Mouse (Mus musculus) bone marrow macrophage, adult 2 months (primary cell): ENCODE results near the gene 5730596B20Rik. TPM values are rescaled to one million over a fixed set of nuclear protein-coding genes. Genes with fewer than 3 reads are reported as not detected.

Source experiments
- H3K27ac ChIP-seq: 2 replicates; pipeline ENCODE4 v1.5.1; 2012; ENCODE audit warnings: low read depth, low read length; ENCODE audit not compliant: insufficient read depth
- H3K4me1 ChIP-seq: 2 replicates; pipeline ENCODE4 v1.6.1; 2012; ENCODE audit warnings: low read length; ENCODE audit not compliant: control insufficient read depth, insufficient read depth
- H3K4me3 ChIP-seq: 2 replicates; pipeline ENCODE4 v1.5.1; 2012; ENCODE audit warnings: mild to moderate bottlenecking, low read length, moderate library complexity; ENCODE audit not compliant: insufficient read depth
- CTCF ChIP-seq: IDR thresholded peaks from 2 replicates; pipeline ENCODE4 v1.5.1; 2012; ENCODE audit warnings: low read depth, mild to moderate bottlenecking, low read length, moderate library complexity
- POLR2A ChIP-seq: IDR thresholded peaks from 2 replicates; pipeline ENCODE4 v1.6.1; 2012; ENCODE audit warnings: mild to moderate bottlenecking, low read depth, low read length, borderline replicate concordance
- polyA plus RNA-seq: library from polyadenylated mRNA; stranded (reverse); fragments of >200 nt; gene quantifications from 2 replicates; pipeline ENCODE4 v1.2.4, GENCODE M21; 2012; ENCODE audit not compliant: missing spikeins, insufficient read depth, insufficient read length

5730596B20Rik gene
- polyA plus RNA-seq, 1 experiment, result not detected

DNA sequence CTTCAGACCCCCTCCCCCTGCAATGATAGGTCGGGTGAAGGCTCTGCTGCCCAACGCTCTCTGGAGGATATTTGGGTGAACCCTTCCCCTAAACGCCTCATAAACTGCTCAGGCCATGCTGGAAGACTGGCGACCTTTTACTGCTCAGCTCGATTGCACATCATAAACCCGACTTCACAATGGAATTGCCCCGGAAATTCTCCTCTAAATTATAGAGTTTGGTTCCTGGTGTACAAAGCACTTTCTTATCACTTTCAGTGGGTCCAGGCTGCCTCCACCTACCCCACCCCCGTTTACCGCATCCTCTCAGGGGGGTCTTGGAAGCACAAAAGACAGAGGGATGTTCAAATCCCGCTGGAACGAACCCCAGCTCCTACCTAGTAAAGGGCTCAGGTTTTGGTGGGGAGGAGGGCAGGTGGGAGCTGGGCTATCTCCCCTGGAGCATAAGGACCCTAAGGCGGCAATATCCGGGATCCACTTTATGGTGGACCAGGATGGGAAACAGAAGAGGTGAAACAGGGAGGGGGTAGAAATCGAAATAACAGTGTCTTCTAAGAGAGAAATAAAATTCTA lies 41.4 kb downstream of the 5730596B20Rik start:
- Histone ChIP-seq H3K27ac (no peak overlapping the region), H3K4me1 (no peaks in the 10 kb centered on the region), H3K4me3 (no peak overlapping the region)
- TF ChIP-seq POLR2A (no peak), CTCF (no peak)

DNA sequence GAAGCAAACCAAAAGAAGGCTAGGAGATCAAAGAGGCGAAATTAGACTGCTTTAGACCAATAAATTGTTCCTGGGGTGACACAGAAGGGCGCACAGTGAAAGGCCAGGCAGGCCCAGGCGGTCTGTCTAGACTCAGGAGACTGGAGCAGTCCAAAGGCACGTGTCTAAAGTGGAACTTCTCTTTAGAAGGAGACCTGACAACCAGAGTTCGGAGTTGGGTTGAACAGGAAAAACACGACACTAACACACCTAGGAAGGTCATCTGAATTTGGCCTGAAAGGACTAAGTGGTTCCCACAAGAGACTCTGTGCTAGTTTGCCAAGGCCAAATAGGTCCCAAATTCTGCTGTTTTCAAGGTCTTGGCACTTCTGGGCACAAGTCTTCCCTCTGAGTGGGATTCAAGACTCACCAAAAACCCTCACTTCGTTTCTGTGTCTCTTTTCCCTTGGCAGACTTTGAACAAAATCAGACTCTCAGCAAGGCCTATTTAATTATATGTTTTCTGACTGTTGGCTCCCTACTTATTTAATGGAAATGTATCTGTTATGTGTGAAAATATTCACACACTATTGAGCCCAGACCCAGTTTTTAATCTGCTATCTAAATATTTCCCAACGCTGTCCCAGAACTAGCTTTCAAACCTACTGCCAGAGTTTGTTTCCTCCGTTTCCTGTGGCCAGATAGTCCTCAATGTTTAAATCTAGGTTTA lies 42.1 kb downstream of the 5730596B20Rik start:
- no peaks in the 10 kb centered on the region for H3K4me1 ChIP-seq
- no peak overlapping the region for H3K27ac ChIP-seq
- no peak overlapping the region for H3K4me3 ChIP-seq
- TF ChIP-seq CTCF (no peak), POLR2A (no peak)

DNA sequence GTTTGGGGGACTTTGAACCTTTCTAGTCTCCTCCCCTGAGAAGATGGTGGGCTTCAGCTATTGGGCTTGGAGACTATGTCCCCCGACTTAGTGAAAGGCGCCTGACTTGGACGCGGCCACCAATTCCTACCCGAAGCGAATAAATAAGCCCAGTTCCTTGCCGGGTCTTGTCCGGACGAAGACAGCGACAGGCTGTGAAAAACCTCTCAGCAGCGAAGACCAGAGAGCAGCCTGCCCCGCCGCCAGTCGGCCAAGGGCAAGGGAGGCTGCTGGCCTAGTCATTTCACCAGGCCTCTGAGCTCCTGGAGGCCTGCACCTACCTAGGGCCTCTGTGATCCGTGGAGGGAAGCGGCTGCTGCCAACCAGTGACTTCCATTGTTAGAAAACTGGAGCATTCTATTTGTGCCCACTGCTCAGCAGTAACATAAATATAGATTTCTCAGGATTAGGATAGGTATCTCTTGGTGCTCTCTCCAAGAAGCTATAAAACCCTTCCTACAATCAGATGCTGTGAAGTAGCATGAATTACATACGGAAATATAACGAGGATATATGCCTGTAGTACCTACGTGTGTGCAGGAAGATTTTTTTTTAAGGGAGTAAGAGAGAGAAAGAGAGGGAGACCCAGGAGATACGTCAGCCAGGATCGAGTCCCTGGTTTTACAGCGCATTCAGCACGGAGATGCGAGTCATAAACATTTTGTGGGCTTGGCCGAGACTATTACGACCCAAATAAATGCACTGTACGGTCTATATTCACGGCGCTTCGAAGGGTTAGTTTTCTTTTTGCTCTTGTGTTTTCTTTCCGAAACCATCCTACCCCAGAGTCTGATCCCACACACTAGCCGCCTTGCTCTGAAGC lies 42.9 kb downstream of the 5730596B20Rik start:
- H3K4me1 ChIP-seq, result no peaks in the 10 kb centered on the region
- no peak overlapping the region for H3K27ac ChIP-seq
- TF ChIP-seq CTCF, result no peak
- no peak for TF ChIP-seq POLR2A
- no peak overlapping the region for H3K4me3 ChIP-seq

DNA sequence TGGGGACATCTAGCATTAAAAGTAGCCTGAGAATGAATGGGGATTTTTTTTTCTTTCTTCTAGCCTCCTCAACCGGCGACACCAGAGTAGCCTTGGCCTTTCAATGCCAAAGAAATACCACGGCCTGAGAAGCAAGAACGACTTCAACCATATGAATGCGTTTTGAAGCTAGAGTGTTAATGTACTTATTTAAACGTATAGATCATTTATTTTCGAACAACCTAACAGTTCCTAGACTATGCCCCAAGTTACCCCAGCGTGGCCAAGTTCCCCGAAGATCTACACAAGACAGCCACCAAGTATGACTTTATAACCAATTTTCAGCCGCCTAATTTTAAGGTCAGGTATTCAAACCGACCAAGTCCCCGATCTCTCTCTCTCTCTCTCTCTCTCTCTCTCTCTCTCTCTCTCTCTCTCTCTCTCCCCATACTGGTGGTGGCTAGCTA lies 43.6 kb downstream of the 5730596B20Rik start:
- Histone ChIP-seq H3K27ac (no peak overlapping the region), H3K4me3 (peak overlapping the region; percentile 51), H3K4me1 (no peaks in the 10 kb centered on the region)
- TF ChIP-seq CTCF, result no peak
- no peak for TF ChIP-seq POLR2A

DNA sequence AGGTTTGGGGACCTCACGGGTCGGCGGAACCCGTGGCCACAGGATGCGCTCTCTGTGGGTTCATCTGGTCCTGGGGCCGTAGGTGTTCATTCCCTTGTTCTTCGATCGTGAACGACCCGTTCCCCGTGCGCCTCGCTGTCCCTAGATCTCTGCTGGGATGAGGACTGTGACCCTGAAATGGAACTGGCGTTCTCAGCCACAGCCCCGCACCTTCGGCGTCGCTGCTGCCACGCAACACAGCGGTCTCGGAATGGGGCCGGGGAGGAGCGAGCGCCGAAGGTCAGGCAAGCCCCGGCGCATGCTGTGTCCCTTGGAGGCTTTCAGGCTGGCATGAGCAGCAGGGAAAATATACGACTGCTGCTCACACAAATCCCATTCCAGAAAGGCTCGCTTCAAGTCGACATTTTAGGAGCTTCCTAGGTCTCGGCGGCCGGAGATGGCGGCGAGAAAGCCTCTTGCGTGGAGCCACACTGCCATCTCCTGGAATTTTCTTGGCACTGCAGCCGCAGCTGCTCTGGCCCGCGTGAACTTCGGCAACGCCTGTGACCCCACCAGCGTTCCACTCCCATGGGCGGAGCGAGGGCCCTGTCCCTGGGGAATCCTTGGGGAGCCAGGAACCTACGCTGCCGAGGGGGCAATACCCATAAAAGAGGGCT lies 44.2 kb downstream of the 5730596B20Rik start, which contains the start of gene Hoxa7:
TSS of gene Hoxa7 (minus strand) at position 518 of the 656 bp plus-strand sequence.
- peak within 1 kb of the TSS; percentile 51 for H3K4me3 ChIP-seq
- TF ChIP-seq CTCF (peak; percentile 65), POLR2A (no peak)
- no peak within 1 kb of the TSS for H3K27ac ChIP-seq
- no peaks in the 10 kb centered on the region for H3K4me1 ChIP-seq

DNA sequence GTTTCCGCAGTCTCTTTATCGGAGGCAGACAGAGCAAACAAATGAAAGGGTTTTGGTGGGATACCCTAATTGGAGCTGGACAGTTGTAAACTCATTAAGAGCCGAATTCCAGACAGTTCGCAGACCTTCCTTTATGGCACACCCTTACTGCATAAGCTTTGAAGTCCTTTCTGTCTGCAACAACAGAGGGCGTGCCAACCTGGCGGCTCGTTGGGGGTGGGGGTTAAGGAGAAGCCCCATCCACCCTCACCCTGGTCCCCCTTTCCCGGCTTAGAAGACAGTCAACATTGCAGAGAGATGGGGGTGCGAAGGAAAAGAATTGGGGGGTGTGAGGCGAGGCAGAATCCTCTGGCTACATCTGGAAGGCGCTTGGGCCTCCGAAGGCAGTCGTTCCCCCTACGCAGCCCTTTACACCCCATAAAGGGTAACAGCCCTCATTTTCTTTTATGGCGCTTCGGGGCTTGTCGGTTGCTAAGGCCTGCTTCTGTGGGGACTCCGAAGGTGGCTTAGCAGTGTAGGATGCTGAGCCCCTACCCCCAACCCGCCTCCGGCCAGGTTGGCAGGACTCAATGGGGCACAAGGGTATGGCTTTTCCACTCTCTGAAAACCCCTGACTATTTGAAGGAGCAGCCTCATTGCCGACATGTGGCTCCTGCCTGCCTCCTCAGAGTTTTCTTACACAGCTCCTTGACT lies 44.8 kb downstream of the 5730596B20Rik start:
- TF ChIP-seq POLR2A, result no peak
- no peak for TF ChIP-seq CTCF
- Histone ChIP-seq H3K4me3 (peak overlapping the region; percentile 30), H3K4me1 (no peaks in the 10 kb centered on the region), H3K27ac (no peak overlapping the region)

DNA sequence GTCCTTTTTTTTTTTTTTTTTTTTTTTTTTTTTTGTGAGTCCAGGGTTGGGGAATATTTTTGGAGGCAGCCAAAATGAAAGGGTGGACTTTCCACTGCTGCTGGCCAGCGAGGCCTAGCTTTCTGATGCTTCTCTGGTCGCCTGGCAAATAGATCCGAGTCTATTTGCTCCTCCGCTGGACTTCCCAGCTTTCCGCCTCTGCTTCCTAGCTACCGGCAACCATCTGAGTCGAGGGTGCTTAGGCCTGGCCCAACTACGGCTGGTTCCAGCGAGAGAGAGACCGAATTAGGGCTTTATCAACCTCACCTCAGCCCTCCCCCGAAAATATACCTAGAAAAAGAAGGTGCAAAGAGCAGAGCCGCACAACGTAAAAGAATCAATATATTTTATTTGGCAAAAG lies 45.4 kb downstream of the 5730596B20Rik start:
- Histone ChIP-seq H3K4me1 (no peaks in the 10 kb centered on the region), H3K27ac (no peak overlapping the region), H3K4me3 (no peak overlapping the region)
- TF ChIP-seq CTCF (no peak), POLR2A (no peak)

DNA sequence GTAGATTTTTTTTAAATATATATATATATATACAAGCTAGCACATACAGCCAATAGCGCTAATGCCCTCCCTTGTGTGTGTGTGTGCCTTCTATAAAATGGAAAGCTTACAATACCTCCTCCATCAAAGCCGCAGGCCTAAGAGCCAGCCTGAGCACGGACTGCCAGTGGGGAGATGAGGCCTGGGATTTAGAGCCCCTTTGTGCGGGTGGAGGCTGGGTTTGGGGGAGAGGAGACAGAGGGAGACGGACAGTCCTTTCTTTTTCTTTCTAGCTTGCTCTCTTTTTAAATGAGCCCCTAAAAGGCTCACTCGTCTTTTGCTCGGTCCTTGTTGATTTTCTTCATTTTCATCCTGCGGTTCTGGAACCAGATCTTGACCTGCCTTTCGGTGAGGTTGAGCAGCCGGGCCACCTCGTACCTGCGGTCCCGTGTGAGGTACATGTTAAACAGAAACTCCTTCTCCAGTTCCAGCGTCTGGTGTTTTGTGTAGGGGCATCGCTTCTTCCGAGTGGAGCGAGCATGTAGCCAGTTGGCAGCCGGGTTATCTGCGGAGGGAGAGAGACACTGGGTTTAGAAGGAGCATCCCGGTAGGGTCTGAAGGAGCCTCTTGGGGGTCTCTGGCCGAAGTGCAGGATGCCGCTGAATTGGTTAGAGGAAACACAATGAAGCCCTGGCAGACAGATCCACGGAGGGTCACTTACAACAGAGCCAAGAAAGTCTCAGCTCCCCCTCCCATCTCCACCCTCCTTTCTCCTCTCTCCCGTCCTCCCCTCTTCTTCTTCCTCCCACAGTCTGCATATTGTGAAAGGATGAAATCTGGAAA lies 46.9 kb downstream of the 5730596B20Rik start:
- H3K27ac ChIP-seq, result no peak overlapping the region
- no peaks in the 10 kb centered on the region for H3K4me1 ChIP-seq
- H3K4me3 ChIP-seq, result no peak overlapping the region
- TF ChIP-seq POLR2A, result no peak
- no peak for TF ChIP-seq CTCF
